Mouse (Mus musculus) layer of hippocampus, adult 2 months (tissue): ENCODE measurements around the gene Lamb3. TPM values are rescaled to one million over a fixed set of nuclear protein-coding genes. Genes with fewer than 3 reads are reported as not detected.
"Not testable (repeated sequence)": the region's sequence is repeated elsewhere in the genome, so short reads cannot be mapped to it uniquely, and the experiment has no call there.

ENCODE experiments used
- DNase-seq, 2 experiments: peaks; one replicate each; pipeline ENCODE4 v3.0.0; 2022; ENCODE audit warnings: low spot score in 2 of 2
- H3K27ac ChIP-seq: fragments of 200-600 bp; 2 replicates; pipeline ENCODE4 v1.8.1; 2022
- H3K4me3 ChIP-seq: fragments of 200-600 bp; 2 replicates; pipeline ENCODE4 v1.8.1; 2022; ENCODE audit warnings: mild to moderate bottlenecking
- CTCF ChIP-seq: fragments of 200-600 bp; conservative IDR thresholded peaks from 2 replicates; pipeline ENCODE4 v1.8.1; 2022; ENCODE audit warnings: antibody characterized with exemption, mild to moderate bottlenecking, moderate library complexity
- total RNA-seq, 2 experiments: library from RNA; stranded (reverse); gene quantifications; 2 replicates each; pipeline ENCODE4 v1.2.3; 2021

Lamb3 gene
- total RNA-seq, 2 experiments from 2014 or later, result 0.82 to 1.4 TPM

GRCm38 (mm10) chr1:193241436-193241835 is 33.9 kb downstream of the Lamb3 start:
- DNase-seq, result no peak
- TF ChIP-seq CTCF, result no peak
- Histone ChIP-seq H3K27ac (peak overlapping the region; percentile 48; the same call in 1 of the 2 replicates), H3K4me3 (no peak overlapping the region)

- 0 out of 2 replicates have a peak, but pooled peaks have one; percentile 6 for TF ChIP-seq CTCF
- peak overlapping the region; percentile 77 for H3K27ac ChIP-seq
- DNase-seq, result peak; percentile 90 to 95
Measured at GRCm38 (mm10) chr1:193242238-193242637, 34.7 kb downstream of the Lamb3 start.

GRCm38 (mm10) chr1:193242863-193243262 is 35.4 kb downstream of the Lamb3 start:
- TF ChIP-seq CTCF, result no peak
- DNase-seq, result no peak
- Histone ChIP-seq H3K4me3 (no peak overlapping the region), H3K27ac (peak overlapping the region; percentile 77; the same call in 1 of the 2 replicates)

More at GRCm38 (mm10) chr1:193242238-193242637, 34.7 kb downstream of the Lamb3 start:
- peak overlapping the region; percentile 20; the same call in 1 of the 2 replicates for H3K4me3 ChIP-seq

- Histone ChIP-seq H3K4me3 (no peak overlapping the region), H3K27ac (peak overlapping the region; percentile 77; the same call in 1 of the 2 replicates)
- no peak for DNase-seq
- no peak for TF ChIP-seq CTCF
Measured at GRCm38 (mm10) chr1:193243571-193244193, 36.2 kb downstream of the Lamb3 start.

GRCm38 (mm10) chr1:193244235-193244634 is 36.7 kb downstream of the Lamb3 start:
- H3K27ac ChIP-seq, result peak overlapping the region; percentile 62; the same call in 1 of the 2 replicates
- no peak for TF ChIP-seq CTCF
- no peak overlapping the region for H3K4me3 ChIP-seq
- no peak for DNase-seq

GRCm38 (mm10) chr1:193250026-193250425 is 42.5 kb downstream of the Lamb3 start:
- DNase-seq, result no peak
- TF ChIP-seq CTCF, result no peak

GRCm38 (mm10) chr1:193251386-193251785 is 43.9 kb downstream of the Lamb3 start:
- no peak for DNase-seq
- no peak overlapping the region for H3K4me3 ChIP-seq
- no peak for TF ChIP-seq CTCF
- H3K27ac ChIP-seq, result no peak overlapping the region

More at GRCm38 (mm10) chr1:193250026-193250425, 42.5 kb downstream of the Lamb3 start:
- Histone ChIP-seq H3K27ac (no peak overlapping the region), H3K4me3 (no peak overlapping the region)

GRCm38 (mm10) chr1:193252616-193253015 is 45.1 kb downstream of the Lamb3 start:
- Histone ChIP-seq H3K4me3 (no peak overlapping the region), H3K27ac (no peak overlapping the region)
- no peak for DNase-seq
- no peak for TF ChIP-seq CTCF

GRCm38 (mm10) chr1:193253895-193254294 is 46.4 kb downstream of the Lamb3 start:
- not testable (repeated sequence) for H3K27ac ChIP-seq, DNase-seq, H3K4me3 ChIP-seq
- peak; percentile 35 for TF ChIP-seq CTCF

- H3K27ac ChIP-seq, result no peak overlapping the region
- no peak overlapping the region for H3K4me3 ChIP-seq
- no peak for TF ChIP-seq CTCF
- no peak for DNase-seq
Measured at GRCm38 (mm10) chr1:193255032-193255431, 47.5 kb downstream of the Lamb3 start.

GRCm38 (mm10) chr1:193255488-193256288 is 48.2 kb downstream of the Lamb3 start:
- Histone ChIP-seq H3K4me3 (no peak overlapping the region), H3K27ac (no peak overlapping the region)
- TF ChIP-seq CTCF, result peak; percentile 91
- peak; percentile 77 to 84 for DNase-seq

GRCm38 (mm10) chr1:193256289-193256577 is 48.7 kb downstream of the Lamb3 start:
- no peak for DNase-seq
- Histone ChIP-seq H3K27ac (peak overlapping the region; percentile 78), H3K4me3 (no peak overlapping the region)
- no peak for TF ChIP-seq CTCF

- no peak overlapping the region for H3K4me3 ChIP-seq
- no peak for TF ChIP-seq CTCF
- peak overlapping the region; percentile 78 for H3K27ac ChIP-seq
- DNase-seq, result no peak
Measured at GRCm38 (mm10) chr1:193256621-193257098, 49.2 kb downstream of the Lamb3 start.
